ENCODE assay signal across 8 mouse cellular contexts in the genomic region with DNA sequence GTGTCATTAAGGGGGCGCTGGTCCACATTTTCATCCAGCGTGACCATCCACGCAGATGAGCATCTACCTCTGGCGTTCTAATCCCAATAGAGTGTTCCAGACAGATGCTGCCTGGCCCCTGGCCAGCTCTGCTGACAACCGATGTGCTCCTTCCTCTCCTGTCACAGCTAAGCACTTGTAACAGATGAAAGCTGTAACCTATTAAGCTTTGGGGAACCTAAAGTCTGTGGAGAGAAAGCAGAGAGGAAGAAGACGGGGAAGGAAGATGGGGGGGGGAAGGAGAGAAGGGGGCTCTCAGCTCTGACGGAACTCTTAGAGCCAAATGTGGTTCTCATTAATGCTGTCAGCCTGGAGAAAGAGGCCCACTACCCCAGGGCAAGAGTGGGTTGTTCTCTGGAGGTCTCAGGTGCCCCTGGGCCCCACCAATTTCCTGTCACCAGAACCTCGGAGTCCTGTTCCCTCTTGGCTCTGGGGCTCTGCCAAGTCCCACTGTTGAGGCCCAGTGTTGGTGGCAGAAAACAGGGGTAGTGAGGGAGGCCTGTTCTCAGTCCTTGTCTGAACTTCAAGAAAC. TPM values are rescaled to one million over a fixed set of nuclear protein-coding genes. Genes with fewer than 3 reads are reported as not detected.
DNase-seq lines count a peak whose midpoint lies in the region; ATAC-seq and TF ChIP-seq lines count a peak whose summit lies in the region.

No protein-coding gene starts in this region.

- peak overlapping the region; percentile 39 for H3K27ac ChIP-seq in heart, embryonic 15.5 days
- H3K27ac ChIP-seq in lung, postnatal 0 days (ENCODE audit: low read length) = no peak overlapping the region
- H3K27ac ChIP-seq in embryonic facial prominence, embryonic 14.5 days (replicated peaks; ENCODE audit: low read depth, low read length) = peak overlapping the region; percentile 79
- peak overlapping the region; percentile 42 for H3K27ac ChIP-seq in neural tube, embryonic 13.5 days (replicated peaks)

- no peak overlapping the region for H3K9ac ChIP-seq in heart, embryonic 15.5 days
- H3K9ac ChIP-seq in lung, postnatal 0 days (replicated peaks; ENCODE audit: low read depth) = no peak overlapping the region
- H3K9ac ChIP-seq in embryonic facial prominence, embryonic 14.5 days (ENCODE audit: low read depth, low read length) = no peak overlapping the region
- H3K9ac ChIP-seq in neural tube, embryonic 13.5 days = no peak overlapping the region

- no peaks in the 10 kb centered on the region for H3K36me3 ChIP-seq in heart, embryonic 15.5 days
- H3K36me3 ChIP-seq in lung, postnatal 0 days (ENCODE audit: insufficient read depth, low read length) = no peaks in the 10 kb centered on the region
- H3K36me3 ChIP-seq in embryonic facial prominence, embryonic 14.5 days (ENCODE audit: control insufficient read depth, insufficient read depth, low read length) = no peaks in the 10 kb centered on the region
- H3K36me3 ChIP-seq in neural tube, embryonic 13.5 days = no peaks in the 10 kb centered on the region

- no peak overlapping the region for H3K4me2 ChIP-seq in heart, embryonic 15.5 days
- H3K4me2 ChIP-seq in lung, postnatal 0 days (replicated peaks; ENCODE audit: low read depth, low read length) = no peak overlapping the region
- no peak overlapping the region for H3K4me2 ChIP-seq in embryonic facial prominence, embryonic 14.5 days (ENCODE audit: low read depth, low read length)
- no peak overlapping the region for H3K4me2 ChIP-seq in neural tube, embryonic 13.5 days

- TF ChIP-seq EP300 in lung, postnatal 0 days (IDR thresholded peaks at IDR 0.05) = no peak

- ATAC-seq in heart, embryonic 15.5 days (replicated peaks; ENCODE audit: insufficient number of reproducible peaks, insufficient read depth, low FRiP score, low read depth) = peak; percentile 11; the same call in 1 of the 2 replicates
- no peak for ATAC-seq in lung, postnatal 0 days
- ATAC-seq in embryonic facial prominence, embryonic 14.5 days (ENCODE audit: low read depth) = peak; percentile 61
- ATAC-seq in neural tube, embryonic 13.5 days (ENCODE audit: low read depth) = no peak

- H3K27me3 ChIP-seq in heart, embryonic 15.5 days = no peaks in the 10 kb centered on the region
- no peaks in the 10 kb centered on the region for H3K27me3 ChIP-seq in lung, postnatal 0 days (replicated peaks; ENCODE audit: insufficient read depth, low read length)
- H3K27me3 ChIP-seq in embryonic facial prominence, embryonic 14.5 days (replicated peaks; ENCODE audit: control insufficient read depth, insufficient read depth, low read length) = no peaks in the 10 kb centered on the region
- no peaks in the 10 kb centered on the region for H3K27me3 ChIP-seq in neural tube, embryonic 13.5 days

- no peak for TF ChIP-seq CTCF in lung, postnatal 0 days (IDR thresholded peaks at IDR 0.05)

- WGBS in heart, embryonic 15.5 days = 25% methylated on average over 8 of the region's 8 CpGs
- WGBS in lung, postnatal 0 days = 45% methylated on average over 8 of the region's 8 CpGs
- 16% methylated on average over 8 of the region's 8 CpGs for WGBS in embryonic facial prominence, embryonic 14.5 days
- 26% methylated on average over 8 of the region's 8 CpGs for WGBS in neural tube, embryonic 13.5 days

- H3K9me3 ChIP-seq in heart, embryonic 15.5 days (replicated peaks) = no peaks in the 10 kb centered on the region
- no peaks in the 10 kb centered on the region for H3K9me3 ChIP-seq in lung, postnatal 0 days (ENCODE audit: low read length)
- H3K9me3 ChIP-seq in embryonic facial prominence, embryonic 14.5 days (ENCODE audit: control insufficient read depth, low read length) = no peaks in the 10 kb centered on the region
- H3K9me3 ChIP-seq in neural tube, embryonic 13.5 days = no peaks in the 10 kb centered on the region

- H3K4me1 ChIP-seq in heart, embryonic 15.5 days (replicated peaks) = peaks cover 30% of the 10 kb centered on the region
- no peaks in the 10 kb centered on the region for H3K4me1 ChIP-seq in lung, postnatal 0 days (ENCODE audit: insufficient read depth, low read depth, low read length)
- H3K4me1 ChIP-seq in embryonic facial prominence, embryonic 14.5 days (ENCODE audit: control insufficient read depth, insufficient read depth, low read length) = peaks cover 44% of the 10 kb centered on the region
- peaks cover 28% of the 10 kb centered on the region for H3K4me1 ChIP-seq in neural tube, embryonic 13.5 days (replicated peaks)

- no peak for DNase-seq in heart, adult 9 months (ENCODE audit: low spot score in 2 of 2)
- peak; percentile 35 for DNase-seq in lung, postnatal 36 days
- DNase-seq in lung, postnatal 0 days (ENCODE audit: low spot score) = no peak
- DNase-seq in embryonic facial prominence, embryonic 14.5 days (ENCODE audit: low spot score) = peak; percentile 90
- no peak for DNase-seq in spleen, postnatal 4 days (ENCODE audit: low spot score in 2 of 2)
- no peak for DNase-seq in T-cell, adult 2 months (ENCODE audit: low spot score)

- H3K4me3 ChIP-seq in heart, embryonic 15.5 days = no peak overlapping the region
- no peak overlapping the region for H3K4me3 ChIP-seq in lung, postnatal 0 days (ENCODE audit: low read depth, low read length)
- H3K4me3 ChIP-seq in embryonic facial prominence, embryonic 14.5 days (ENCODE audit: low read depth, low read length) = no peak overlapping the region
- H3K4me3 ChIP-seq in neural tube, embryonic 13.5 days = no peak overlapping the region

RNA-seq across cellular contexts. Expression of gene Dupd1, which starts 34.7 kb away (rescaled TPM):
- polyA plus RNA-seq in heart, embryonic 15.5 days (2015; fragmentation: Nextera tagmentation; extraction: Ambion mirVana) = 0.14 and 0.32 TPM in 2 replicates
- 0.16 and 0.24 TPM in 2 replicates for polyA plus RNA-seq in lung, postnatal 0 days (2015; fragmentation: Nextera tagmentation; extraction: Ambion mirVana)
- 0.55 and 0.95 TPM in 2 replicates for polyA plus RNA-seq in embryonic facial prominence, embryonic 14.5 days (2014; fragmentation: Nextera tagmentation; extraction: Ambion mirVana)
- not detected in 2 replicates for polyA plus RNA-seq in neural tube, embryonic 13.5 days (2015; fragmentation: Nextera tagmentation; extraction: Ambion mirVana)

Comparison
In these comparisons a context has a peak if more than half of its experiments do, and no peak if none do; other contexts are left out.
1. DNase-seq: peak in lung, postnatal 36 days (single experiment) and embryonic facial prominence, embryonic 14.5 days (single experiment); none in heart, adult 9 months (0 of 2), lung, postnatal 0 days (single experiment), spleen, postnatal 4 days (0 of 2) and T-cell, adult 2 months (single experiment).
2. ATAC-seq: peak in heart, embryonic 15.5 days (single experiment) and embryonic facial prominence, embryonic 14.5 days (single experiment); none in lung, postnatal 0 days (single experiment) and neural tube, embryonic 13.5 days (single experiment).